Mouse (Mus musculus) embryo, embryonic 11 days (tissue): ENCODE measurements around the gene Pde11a.

Experiments used
- DNase-seq: peaks from one replicate; pipeline ENCODE4 v3.0.0-alpha.2; 2015

Pde11a gene

GRCm38 (mm10) chr2:76338215-76339156 is at the start of gene Pde11a:
TSS of gene Pde11a (minus strand) at chr2:76338774.
- peak; percentile 60 for DNase-seq

- no peak for DNase-seq
Measured at GRCm38 (mm10) chr2:76386531-76386930, 48.0 kb upstream of the Pde11a start.

- no peak for DNase-seq
Measured at GRCm38 (mm10) chr2:76378646-76379045, 40.1 kb upstream of the Pde11a start.

GRCm38 (mm10) chr2:76374544-76375206 is 36.1 kb upstream of the Pde11a start:
- DNase-seq = no peak

- DNase-seq = no peak
Measured at GRCm38 (mm10) chr2:76372244-76372643, 33.7 kb upstream of the Pde11a start.

- no peak for DNase-seq
Measured at GRCm38 (mm10) chr2:76370656-76370922, 32.0 kb upstream of the Pde11a start.

GRCm38 (mm10) chr2:76369821-76370655 is 31.5 kb upstream of the Pde11a start, which contains the start of gene Rbm45:
TSS of gene Rbm45 (plus strand) at chr2:76369984.
- DNase-seq = peak; percentile 93

GRCm38 (mm10) chr2:76368861-76369660 is 30.5 kb upstream of the Pde11a start:
- DNase-seq = no peak

GRCm38 (mm10) chr2:76367188-76367922 is 28.8 kb upstream of the Pde11a start:
- DNase-seq = peak; percentile 91

- DNase-seq = no peak
Measured at GRCm38 (mm10) chr2:76365811-76366210, 27.2 kb upstream of the Pde11a start.

GRCm38 (mm10) chr2:76362111-76362510 is 23.5 kb upstream of the Pde11a start:
- DNase-seq = peak; percentile 42

- no peak for DNase-seq
Measured at GRCm38 (mm10) chr2:76360226-76360625, 21.7 kb upstream of the Pde11a start, which contains the start of gene Cyct. TSS of gene Cyct (minus strand) at chr2:76360450.

- no peak for DNase-seq
Measured at GRCm38 (mm10) chr2:76347839-76348238, 9.3 kb upstream of the Pde11a start.

- DNase-seq = no peak
Measured at GRCm38 (mm10) chr2:76342146-76342545, 3.6 kb upstream of the Pde11a start.

GRCm38 (mm10) chr2:76334596-76334995 is 4.0 kb downstream of the Pde11a start:
- DNase-seq = no peak

GRCm38 (mm10) chr2:76332161-76332805 is 6.3 kb downstream of the Pde11a start:
- DNase-seq = no peak

- DNase-seq = no peak
Measured at GRCm38 (mm10) chr2:76330081-76330480, 8.5 kb downstream of the Pde11a start.

GRCm38 (mm10) chr2:76326161-76326560 is 12.4 kb downstream of the Pde11a start:
- DNase-seq = no peak

- no peak for DNase-seq
Measured at GRCm38 (mm10) chr2:76324463-76324862, 14.1 kb downstream of the Pde11a start.

- DNase-seq = no peak
Measured at GRCm38 (mm10) chr2:76323185-76323875, 15.2 kb downstream of the Pde11a start.
